Mouse (Mus musculus) embryonic fibroblast, embryonic 13.5 days (primary cell): ENCODE measurements around the gene Calcoco1. TPM values are rescaled to one million over a fixed set of nuclear protein-coding genes. Genes with fewer than 3 reads are reported as not detected.

Experiments
- H3K27ac ChIP-seq: 2 replicates; pipeline ENCODE4 v1.5.1; 2012; ENCODE audit warnings: low read length, control low read depth, inconsistent platforms; ENCODE audit not compliant: insufficient read depth
- H3K4me1 ChIP-seq: 2 replicates; pipeline ENCODE4 v1.6.1; 2011; ENCODE audit warnings: low read length; ENCODE audit not compliant: control insufficient read depth, insufficient read depth
- H3K4me3 ChIP-seq: 2 replicates; pipeline ENCODE4 v1.5.1; 2011; ENCODE audit warnings: mild to moderate bottlenecking, control low read depth, low read length; ENCODE audit not compliant: insufficient read depth
- CTCF ChIP-seq: IDR thresholded peaks from 2 replicates; pipeline ENCODE4 v1.5.1; 2011; ENCODE audit warnings: mild to moderate bottlenecking, control low read depth, low read length, moderate library complexity, borderline replicate concordance; ENCODE audit not compliant: insufficient read depth
- POLR2A ChIP-seq: IDR thresholded peaks from 2 replicates; pipeline ENCODE4 v1.6.1; 2011; ENCODE audit warnings: low read depth, mild to moderate bottlenecking, control low read depth, low read length, moderate library complexity
- polyA plus RNA-seq: library from polyadenylated mRNA; stranded (reverse); fragments of >200 nt; gene quantifications from 2 replicates; pipeline ENCODE4 v1.2.4, GENCODE M21; 2011; ENCODE audit warnings: low read depth; ENCODE audit not compliant: missing spikeins, insufficient read length

Gene Calcoco1
- 35.0 and 44.0 TPM in 2 replicates for polyA plus RNA-seq

DNA sequence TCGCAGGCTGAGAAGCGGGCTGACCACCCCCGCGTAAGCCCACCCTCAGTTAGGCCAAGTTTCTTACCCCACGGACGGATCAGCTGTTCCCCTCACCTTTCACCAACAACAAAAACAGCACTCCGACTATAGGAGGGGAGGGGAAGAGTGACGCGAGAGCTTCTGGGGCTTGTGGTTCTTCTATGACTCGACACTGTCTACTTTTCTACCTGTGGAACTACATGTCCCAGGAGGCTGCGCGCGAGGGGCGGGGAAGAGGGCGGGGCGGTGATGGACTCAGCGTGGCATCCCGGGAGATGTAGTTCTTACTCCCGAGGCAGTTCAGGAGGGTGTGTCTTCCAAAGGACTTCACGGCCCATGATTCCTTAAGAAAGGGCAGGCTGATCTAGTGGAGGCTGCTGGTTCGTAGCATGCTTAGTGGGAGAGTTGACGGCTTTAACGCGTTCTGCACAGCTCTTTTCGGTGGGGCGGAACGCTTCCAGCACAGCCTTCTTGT, at the start of gene Calcoco1:
Gene Calcoco1, minus strand, starts transcription at position 199 of the 496 bp plus-strand sequence.
- TF ChIP-seq POLR2A (peak; percentile 70), CTCF (no peak)
- Histone ChIP-seq H3K27ac (peak within 1 kb of the TSS; percentile 47), H3K4me1 (no peaks in the 10 kb centered on the region), H3K4me3 (peak within 1 kb of the TSS; percentile 83)

DNA sequence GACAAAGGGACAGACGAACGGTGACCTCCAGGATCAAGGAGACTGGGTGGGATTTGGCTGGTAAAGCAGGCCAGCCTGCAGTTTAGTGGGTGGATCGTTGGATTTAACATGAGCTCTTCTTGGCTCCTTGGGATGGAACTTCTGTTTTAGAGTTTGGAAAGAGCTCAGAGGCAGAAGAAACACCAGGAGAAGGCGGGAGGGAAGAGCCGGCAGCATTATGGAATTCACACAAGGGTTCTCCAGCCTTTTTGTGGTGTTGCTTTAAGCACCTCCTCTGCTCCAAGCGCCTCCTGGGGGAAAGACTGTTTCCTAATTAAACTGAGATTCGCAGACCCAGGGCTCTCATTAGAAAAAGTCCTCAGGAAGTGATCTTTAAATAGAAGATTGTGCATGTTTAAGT, 48.9 kb upstream of the Calcoco1 start:
- H3K27ac ChIP-seq = no peak overlapping the region
- TF ChIP-seq CTCF (no peak), POLR2A (no peak)
- H3K4me1 ChIP-seq = no peaks in the 10 kb centered on the region
- no peak overlapping the region for H3K4me3 ChIP-seq

DNA sequence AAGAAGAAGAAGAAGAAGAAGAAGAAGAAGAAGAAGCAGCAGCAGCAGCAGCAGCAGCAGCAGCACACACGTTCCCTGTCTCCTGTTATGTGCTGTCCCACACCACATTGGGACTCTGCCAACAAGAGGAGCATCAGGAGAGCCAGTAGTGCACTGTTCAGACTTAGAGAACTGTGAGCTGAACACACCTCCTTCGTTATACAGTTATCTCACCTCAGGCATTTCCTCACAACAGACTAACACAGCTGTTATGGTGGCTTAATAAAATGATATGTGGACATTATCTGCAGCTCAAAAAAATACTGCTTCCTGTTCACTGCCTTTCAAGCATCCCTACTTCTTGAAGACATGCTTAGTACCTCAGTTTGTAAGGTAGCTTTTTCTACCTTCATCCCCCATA, 43.2 kb upstream of the Calcoco1 start:
- H3K4me3 ChIP-seq = no peak overlapping the region
- H3K27ac ChIP-seq = no peak overlapping the region
- TF ChIP-seq POLR2A (no peak), CTCF (no peak)
- no peaks in the 10 kb centered on the region for H3K4me1 ChIP-seq

DNA sequence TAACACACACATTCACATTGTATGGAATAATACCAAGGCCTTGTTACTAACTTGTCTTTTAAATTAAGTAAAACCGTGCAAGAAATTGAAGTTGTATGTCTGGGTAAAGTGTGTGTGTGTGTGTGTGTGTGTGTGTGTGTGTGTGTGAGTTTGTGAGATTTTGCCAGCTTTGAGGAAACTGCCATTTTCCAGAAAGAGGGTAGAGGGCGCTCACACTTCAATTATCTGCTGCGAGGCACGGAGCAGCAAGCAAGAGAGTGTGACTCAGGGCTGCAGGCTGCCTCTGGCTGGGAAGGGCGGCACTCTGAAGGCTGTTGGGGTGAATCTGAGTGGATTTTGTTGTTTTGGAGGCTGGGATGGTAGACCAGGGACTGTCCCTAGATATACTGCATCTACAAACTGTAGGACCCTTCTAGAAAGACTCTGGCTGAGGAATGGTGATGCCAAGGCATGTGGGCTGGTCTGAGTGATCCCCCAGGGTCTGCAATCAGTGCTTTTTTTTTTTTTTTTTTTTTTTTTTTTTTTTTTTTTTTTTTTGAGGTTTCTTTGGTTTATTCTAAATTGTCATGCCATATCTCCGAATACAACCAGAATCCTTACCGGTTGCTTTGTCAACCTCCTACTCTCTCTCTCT, 39.9 kb upstream of the Calcoco1 start:
- H3K27ac ChIP-seq = no peak overlapping the region
- TF ChIP-seq CTCF (peak; percentile 72; the same call in 1 of the 2 replicates), POLR2A (no peak)
- H3K4me1 ChIP-seq = no peaks in the 10 kb centered on the region
- no peak overlapping the region for H3K4me3 ChIP-seq

DNA sequence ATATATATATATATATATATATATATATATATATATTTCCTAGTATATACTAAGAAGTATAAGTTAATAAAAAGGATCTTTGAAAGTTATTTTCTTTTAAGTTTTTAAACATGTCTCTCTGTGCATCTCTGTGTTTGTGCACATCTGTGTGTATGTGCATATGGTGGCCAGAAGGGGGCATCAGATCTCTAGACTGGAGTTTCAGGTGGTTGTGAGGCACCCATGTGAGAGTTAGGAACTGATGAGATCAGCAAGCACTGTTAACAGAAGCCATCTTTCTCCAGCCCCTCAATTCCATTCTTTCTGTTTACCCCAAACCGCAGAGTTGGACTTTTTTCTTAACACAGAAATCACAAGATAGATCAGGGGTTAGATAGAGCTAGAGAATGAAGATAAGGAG, 35.7 kb upstream of the Calcoco1 start:
- H3K4me3 ChIP-seq = no peak overlapping the region
- TF ChIP-seq CTCF (no peak), POLR2A (no peak)
- no peaks in the 10 kb centered on the region for H3K4me1 ChIP-seq
- H3K27ac ChIP-seq = no peak overlapping the region

DNA sequence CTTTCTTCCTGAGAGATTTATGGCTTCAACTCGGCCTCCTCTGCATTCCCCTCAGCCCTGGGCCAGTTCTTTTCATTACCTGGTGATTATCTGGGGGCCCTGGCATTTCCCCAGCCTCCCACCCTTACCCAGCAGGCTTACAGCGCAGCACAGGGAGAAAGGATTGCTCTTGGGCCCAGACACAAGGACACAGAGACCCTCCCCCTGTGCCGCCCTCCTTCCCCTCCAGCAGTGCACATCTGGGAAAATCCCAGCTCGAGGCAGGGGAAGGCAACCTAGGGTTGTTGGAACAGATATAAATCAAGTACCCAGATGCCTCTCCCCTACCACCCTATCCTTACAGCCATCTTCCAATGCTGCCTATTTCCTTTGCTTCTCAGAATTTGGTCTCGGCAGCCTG, 33.1 kb upstream of the Calcoco1 start:
- Histone ChIP-seq H3K27ac (no peak overlapping the region), H3K4me1 (no peaks in the 10 kb centered on the region), H3K4me3 (no peak overlapping the region)
- TF ChIP-seq CTCF (no peak), POLR2A (no peak)

DNA sequence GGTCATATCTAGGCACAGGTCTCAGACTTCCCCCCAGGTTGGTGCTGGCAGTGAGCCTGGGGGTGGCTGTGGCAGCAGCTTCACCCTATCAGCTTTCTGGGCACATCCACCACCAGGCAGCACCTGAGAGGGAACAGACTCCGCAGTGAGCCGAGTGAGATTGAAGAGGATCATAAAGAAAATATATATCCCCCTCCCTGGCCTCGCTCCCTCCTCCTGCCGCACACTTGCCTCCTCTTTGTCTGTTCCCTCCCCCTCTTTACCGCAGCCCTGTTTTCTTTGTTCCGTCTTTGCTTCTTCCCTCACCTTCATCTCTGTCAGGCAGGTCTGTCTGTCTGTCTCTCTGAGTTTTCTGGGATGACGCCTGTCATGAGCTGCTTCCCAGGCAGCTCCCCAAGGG, 32.4 kb upstream of the Calcoco1 start:
- no peaks in the 10 kb centered on the region for H3K4me1 ChIP-seq
- no peak overlapping the region for H3K4me3 ChIP-seq
- no peak overlapping the region for H3K27ac ChIP-seq
- TF ChIP-seq CTCF (no peak), POLR2A (no peak)

DNA sequence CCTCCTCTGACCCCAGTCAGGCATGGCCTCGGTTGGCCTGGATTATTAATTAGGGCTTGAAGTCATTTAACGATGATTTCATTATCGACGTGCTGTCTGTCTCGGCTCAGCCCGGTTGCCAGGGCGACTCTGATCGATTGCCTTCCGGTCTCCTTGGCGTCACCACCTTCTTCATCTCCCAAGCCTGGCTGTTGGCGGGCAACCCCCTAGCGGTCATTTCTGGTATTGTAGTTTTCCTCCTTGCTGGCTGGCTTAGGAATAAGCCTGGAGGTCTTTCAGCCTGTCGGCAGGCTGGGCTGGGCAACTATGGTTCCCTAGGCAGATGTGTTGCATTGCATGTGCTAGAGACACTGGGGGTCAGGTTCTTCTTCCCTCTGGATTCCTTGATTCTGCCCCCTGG, 31.2 kb upstream of the Calcoco1 start:
- Histone ChIP-seq H3K4me3 (no peak overlapping the region), H3K27ac (no peak overlapping the region), H3K4me1 (no peaks in the 10 kb centered on the region)
- TF ChIP-seq CTCF (peak; percentile 17; the same call in 1 of the 2 replicates), POLR2A (no peak)

DNA sequence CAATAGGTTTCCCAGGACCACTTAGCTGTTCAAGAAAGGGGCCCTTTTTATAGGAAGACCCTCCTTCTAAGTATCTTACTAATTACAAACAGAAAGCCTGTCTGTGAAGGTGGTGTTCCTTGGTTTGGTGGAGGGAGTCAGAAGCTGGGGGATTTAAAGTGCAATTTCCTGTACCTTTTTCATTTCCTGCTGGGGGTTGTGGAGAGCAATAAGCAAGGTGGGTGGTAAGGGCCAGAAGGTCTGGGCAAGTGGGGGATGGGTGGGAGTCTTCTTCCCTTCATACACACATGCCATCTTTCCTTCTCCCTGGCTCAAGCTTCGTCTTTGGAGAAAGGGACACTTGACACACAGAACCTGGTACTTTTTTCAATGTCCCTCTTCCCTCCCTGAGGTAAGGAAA, 30.2 kb upstream of the Calcoco1 start:
- Histone ChIP-seq H3K4me1 (no peaks in the 10 kb centered on the region), H3K27ac (no peak overlapping the region), H3K4me3 (no peak overlapping the region)
- TF ChIP-seq CTCF = no peak
- TF ChIP-seq POLR2A = no peak

DNA sequence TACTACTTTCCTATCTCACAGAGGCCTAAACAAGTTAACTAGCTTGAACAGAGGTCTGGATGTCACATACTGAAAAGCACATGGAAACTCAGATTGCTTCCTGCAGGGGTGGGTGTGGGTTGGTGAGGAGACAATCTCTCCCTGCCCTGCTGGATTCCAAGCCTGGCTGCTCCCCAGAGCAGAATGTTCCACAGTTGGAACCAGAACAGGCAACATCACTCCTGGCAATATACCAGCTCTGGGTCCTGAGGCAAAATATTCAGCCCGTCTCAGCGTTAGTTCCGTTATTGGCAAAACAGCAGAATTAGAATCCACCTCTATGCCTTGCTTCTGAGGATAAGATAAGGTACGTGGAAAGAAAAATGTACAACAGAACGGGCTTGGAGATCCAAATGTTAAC, 28.3 kb upstream of the Calcoco1 start:
- Histone ChIP-seq H3K4me3 (no peak overlapping the region), H3K4me1 (no peaks in the 10 kb centered on the region), H3K27ac (no peak overlapping the region)
- TF ChIP-seq POLR2A = no peak
- TF ChIP-seq CTCF = no peak

DNA sequence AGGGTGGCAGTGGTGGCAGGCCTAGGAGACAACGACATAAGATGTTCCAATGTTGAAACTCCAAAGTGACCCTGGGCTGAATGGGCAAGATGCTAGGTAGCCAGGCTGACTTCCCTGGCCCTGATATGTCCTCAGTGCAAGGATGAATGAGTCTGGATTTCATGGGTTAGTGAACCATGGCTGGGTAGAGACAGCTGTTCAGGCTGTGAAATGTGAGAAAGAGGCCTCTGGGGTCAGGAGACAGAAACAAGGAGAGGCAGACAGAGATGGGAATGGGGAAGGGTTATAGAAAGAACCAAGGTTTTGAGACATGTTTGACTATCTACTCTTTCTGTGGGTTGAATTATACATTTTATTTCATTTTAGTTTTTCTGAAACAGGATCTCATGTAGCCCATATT, 27.1 kb upstream of the Calcoco1 start:
- no peak overlapping the region for H3K27ac ChIP-seq
- no peak overlapping the region for H3K4me3 ChIP-seq
- TF ChIP-seq CTCF (no peak), POLR2A (no peak)
- H3K4me1 ChIP-seq = no peaks in the 10 kb centered on the region
